Mouse (Mus musculus) CH12.LX (cell line): Measurements from ENCODE around the gene Cic.

Source experiments
- CTCF ChIP-seq, 2 experiments: IDR thresholded peaks in 1 of 2; conservative IDR thresholded peaks in 1 of 2; 2 replicates each; pipeline ENCODE4 v1.5.1; 2011 to 2012; ENCODE audit warnings: low read depth in 2 of 2, low read length in 2 of 2, improper control_type of control experiment in 1 of 2, inconsistent platforms in 1 of 2, mild to moderate bottlenecking in 1 of 2, moderate library complexity in 1 of 2
- E2F4 ChIP-seq: IDR thresholded peaks from 2 replicates; pipeline ENCODE4 v1.6.1; 2011; ENCODE audit warnings: low read depth, low read length, improper control_type of control experiment; ENCODE audit not compliant: insufficient replicate concordance
- ELF1 ChIP-seq: IDR thresholded peaks from 2 replicates; pipeline ENCODE4 v1.6.1; 2014; ENCODE audit warnings: low read depth, mild to moderate bottlenecking, inconsistent platforms, low read length, improper control_type of control experiment
- EP300 ChIP-seq: IDR thresholded peaks from 2 replicates; pipeline ENCODE4 v1.6.1; 2011; ENCODE audit warnings: low read length, improper control_type of control experiment
- MAX ChIP-seq: IDR thresholded peaks from 2 replicates; pipeline ENCODE4 v1.6.1; 2011; ENCODE audit warnings: low read length, improper control_type of control experiment
- NRF1 ChIP-seq: IDR thresholded peaks from 2 replicates; pipeline ENCODE4 v1.6.1; 2014; ENCODE audit warnings: low read depth, mild to moderate bottlenecking, inconsistent platforms, low read length, improper control_type of control experiment, moderate library complexity
- POLR2A ChIP-seq: IDR thresholded peaks from 2 replicates; pipeline ENCODE4 v1.6.1; 2011; ENCODE audit warnings: low read depth, mild to moderate bottlenecking, improper control_type of control experiment, low read length
- POLR2AphosphoS2 ChIP-seq: IDR thresholded peaks from 2 replicates; pipeline ENCODE4 v1.6.1; 2011; ENCODE audit warnings: low read depth, low read length, improper control_type of control experiment
- RAD21 ChIP-seq: IDR thresholded peaks from 2 replicates; pipeline ENCODE4 v1.6.1; 2011; ENCODE audit warnings: low read depth, mild to moderate bottlenecking, low read length, improper control_type of control experiment, moderate library complexity
- ZC3H11A ChIP-seq: IDR thresholded peaks from 2 replicates; pipeline ENCODE4 v1.6.1; 2012; ENCODE audit warnings: low read depth, mild to moderate bottlenecking, inconsistent platforms, low read length, improper control_type of control experiment
- ZMIZ1 ChIP-seq: IDR thresholded peaks from 2 replicates; pipeline ENCODE4 v1.6.1; 2012; ENCODE audit warnings: low read depth, mild to moderate bottlenecking, inconsistent platforms, low read length, improper control_type of control experiment

DNA sequence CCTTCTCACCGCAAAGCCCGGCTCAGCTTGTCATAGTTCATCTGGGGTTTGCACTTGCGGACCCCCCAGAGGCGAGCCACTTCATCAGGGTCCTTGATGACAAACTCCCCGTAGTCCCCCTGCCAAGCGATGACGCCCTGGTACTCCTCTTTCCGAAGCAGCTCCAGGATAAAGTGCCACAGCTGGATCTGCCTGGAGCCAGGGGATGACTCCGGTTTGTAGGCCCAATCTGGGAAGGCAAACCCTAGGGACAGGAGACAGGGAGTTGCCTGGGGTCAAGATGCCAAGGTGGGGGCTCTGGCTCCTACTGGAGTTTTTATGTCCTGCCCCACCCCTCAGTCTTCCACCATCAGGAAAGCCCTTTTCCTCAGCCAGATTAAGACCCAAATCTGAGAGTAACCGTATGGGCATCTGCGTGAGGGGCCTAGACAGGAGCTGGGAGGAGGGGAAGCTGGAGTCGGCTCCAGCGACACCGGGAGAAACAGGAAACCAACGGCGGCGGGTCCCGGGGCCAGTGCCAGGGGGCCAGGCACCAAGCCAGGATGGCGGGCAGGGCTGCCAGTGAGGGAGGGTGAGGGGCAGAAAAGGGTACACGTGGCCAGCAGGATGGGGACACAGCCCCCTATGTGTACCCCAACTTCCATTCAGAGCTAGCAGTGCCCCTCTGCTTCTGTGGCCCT lies 21.3 kb upstream of the Cic start:
- TF ChIP-seq MAX (no peak), CTCF (conservative IDR thresholded peaks at IDR 0.05 in 1 of 2, IDR thresholded peaks at IDR 0.05 in 1 of 2; ENCODE audit: low read depth in 2 of 2, low read length in 2 of 2) (no peak), POLR2AphosphoS2 (no peak), E2F4 (no peak), EP300 (no peak), POLR2A (no peak), ZMIZ1 (no peak), RAD21 (no peak), ELF1 (no peak), NRF1 (no peak), ZC3H11A (no peak)
